Mouse (Mus musculus): Measurements from ENCODE around the gene Gcgr. TPM values are rescaled to one million over a fixed set of nuclear protein-coding genes. Genes with fewer than 3 reads are reported as not detected.

Gene Gcgr
- total and polyA plus RNA-seq, 3 experiments: not detected

DNA sequence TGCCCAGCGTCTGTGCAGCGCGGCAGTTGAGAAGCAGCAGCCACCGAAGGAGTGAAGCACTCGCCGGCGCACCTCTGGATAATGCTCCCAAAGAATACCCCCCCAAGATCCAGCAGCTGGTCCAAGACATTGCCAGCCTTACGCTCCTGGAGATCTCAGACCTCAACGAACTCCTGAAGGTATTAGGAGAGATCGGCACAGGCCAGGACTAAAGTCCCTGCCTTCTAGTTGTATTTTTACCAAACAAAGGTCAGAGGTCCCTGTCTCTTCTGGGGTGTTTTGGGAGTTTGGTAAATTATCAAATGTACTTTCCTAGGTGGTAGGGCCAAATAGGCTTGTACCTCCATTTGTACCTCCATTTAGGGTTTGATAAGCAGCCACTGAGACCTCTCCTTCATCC lies 45.2 kb upstream of the Gcgr start:
- Histone ChIP-seq H3K27ac (ENCODE audit: control insufficient read depth, low read depth, low read length) (peak overlapping the region; percentile 62), H3K36me3 (ENCODE audit: control insufficient read depth in 1 of 2, insufficient read depth in 2 of 2, low read length in 2 of 2) (peaks cover 7 to 13% of the 10 kb centered on the region in 2 experiments), H3K9me3 (replicated peaks; ENCODE audit: insufficient read depth, low read length) (no peaks in the 10 kb centered on the region), H3K79me2 (ENCODE audit: control insufficient read depth, insufficient read depth, low read length, poor library complexity) (peaks cover 30% of the 10 kb centered on the region), H3K9ac (ENCODE audit: control insufficient read depth, low read depth, low read length, poor library complexity, severe bottlenecking) (peak overlapping the region; percentile 82), H3K27me3 (ENCODE audit: control insufficient read depth in 1 of 2, insufficient read depth in 2 of 2, low read length in 2 of 2) (no peaks in the 10 kb centered on the region), H3K4me3 (ENCODE audit: control insufficient read depth in 1 of 2, insufficient read depth in 1 of 2, low read depth in 2 of 2, low read length in 2 of 2) (peak overlapping the region; percentile 73 to 74), H3K4me1 (ENCODE audit: control insufficient read depth in 1 of 2, insufficient read depth in 2 of 2, low read length in 2 of 2) (peaks cover 3 to 15% of the 10 kb centered on the region in 2 experiments; a peak in 3 of 4 replicates)
- no peak for DNase-seq (ENCODE audit: low read depth, low spot score)
- TF ChIP-seq TAL1 (IDR thresholded peaks at IDR 0.05; ENCODE audit: low read length) (no peak), MEF2A (IDR thresholded peaks at IDR 0.05; ENCODE audit: extremely low read depth, insufficient replicate concordance, low read depth, low read length, poor library complexity, severe bottlenecking) (no peak), ZMIZ1 (IDR thresholded peaks at IDR 0.05; ENCODE audit: low read depth, low read length) (no peak), TCF12 (IDR thresholded peaks at IDR 0.05; ENCODE audit: low read depth, low read length) (no peak), CHD2 (IDR thresholded peaks at IDR 0.05; ENCODE audit: low read length) (no peak), NRF1 (IDR thresholded peaks at IDR 0.05; ENCODE audit: insufficient read depth, low read depth, low read length, poor library complexity, severe bottlenecking) (no peak)

DNA sequence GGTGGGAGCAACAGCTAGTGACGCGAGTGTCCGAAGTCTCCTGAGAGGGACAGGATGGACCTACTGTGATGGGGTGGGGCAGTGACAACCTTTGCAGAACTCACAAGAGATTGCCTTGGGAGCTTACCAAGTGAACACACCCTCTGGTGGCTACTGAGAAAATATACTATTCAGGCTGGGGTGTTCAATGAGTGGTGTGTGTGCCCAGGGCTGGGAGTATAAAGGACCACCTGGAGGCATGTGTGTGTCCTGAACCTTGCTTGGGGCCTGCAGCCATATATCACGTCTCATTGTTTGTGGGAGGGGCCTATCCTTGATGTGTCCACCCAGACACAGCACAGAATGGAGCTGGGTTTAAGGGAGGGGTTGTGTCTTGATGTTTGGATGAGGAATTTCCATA lies 42.0 kb upstream of the Gcgr start:
- Histone ChIP-seq H3K4me3 (ENCODE audit: control insufficient read depth in 1 of 2, insufficient read depth in 1 of 2, low read depth in 2 of 2, low read length in 2 of 2) (no peak overlapping the region), H3K27me3 (ENCODE audit: control insufficient read depth in 1 of 2, insufficient read depth in 2 of 2, low read length in 2 of 2) (no peaks in the 10 kb centered on the region), H3K4me1 (ENCODE audit: control insufficient read depth in 1 of 2, insufficient read depth in 2 of 2, low read length in 2 of 2) (peaks cover 3 to 32% of the 10 kb centered on the region in 2 experiments; a peak in 3 of 4 replicates), H3K79me2 (ENCODE audit: control insufficient read depth, insufficient read depth, low read length, poor library complexity) (peaks cover 49% of the 10 kb centered on the region), H3K9ac (ENCODE audit: control insufficient read depth, low read depth, low read length, poor library complexity, severe bottlenecking) (no peak overlapping the region), H3K9me3 (replicated peaks; ENCODE audit: insufficient read depth, low read length) (no peaks in the 10 kb centered on the region), H3K27ac (ENCODE audit: control insufficient read depth, low read depth, low read length) (no peak overlapping the region), H3K36me3 (ENCODE audit: control insufficient read depth in 1 of 2, insufficient read depth in 2 of 2, low read length in 2 of 2) (peaks cover 7 to 21% of the 10 kb centered on the region in 2 experiments)
- TF ChIP-seq HCFC1 (IDR thresholded peaks at IDR 0.05; ENCODE audit: low read depth, low read length): no peak
- TF ChIP-seq UBTF (IDR thresholded peaks at IDR 0.05; ENCODE audit: borderline replicate concordance, insufficient read depth, low read depth, low read length): no peak
- TF ChIP-seq ELF1 (IDR thresholded peaks at IDR 0.05; ENCODE audit: low read depth, low read length): no peak
- TF ChIP-seq GABPA (IDR thresholded peaks at IDR 0.05; ENCODE audit: low read depth, low read length): no peak
- TF ChIP-seq TCF12 (IDR thresholded peaks at IDR 0.05; ENCODE audit: low read depth, low read length): no peak
- no peak for TF ChIP-seq MAFK (IDR thresholded peaks at IDR 0.05; ENCODE audit: borderline replicate concordance, low read depth, low read length)
- TF ChIP-seq POLR2AphosphoS5 (IDR thresholded peaks at IDR 0.05; ENCODE audit: borderline replicate concordance, low read depth, low read length): no peak
- TF ChIP-seq EP300 (IDR thresholded peaks at IDR 0.05; ENCODE audit: low read depth in 1 of 2, low read length in 2 of 2): no peak
- no peak for TF ChIP-seq BHLHE40 (IDR thresholded peaks at IDR 0.05; ENCODE audit: borderline replicate concordance, low read depth, low read length)
- TF ChIP-seq USF1 (IDR thresholded peaks at IDR 0.05; ENCODE audit: low read depth, low read length): no peak
- no peak for TF ChIP-seq ETS1 (IDR thresholded peaks at IDR 0.05; ENCODE audit: low read depth, low read length)
- TF ChIP-seq CTCF (IDR thresholded peaks at IDR 0.05 in 2 of 3, conservative IDR thresholded peaks at IDR 0.05 in 1 of 3; ENCODE audit: control insufficient read depth in 1 of 3, insufficient read depth in 1 of 3, low read depth in 2 of 3, low read length in 3 of 3, poor library complexity in 1 of 3, severe bottlenecking in 1 of 3): peak in 2 of 3 experiments; percentile 8 to 43; a peak in 2 of 6 replicates
- no peak for TF ChIP-seq CHD1 (IDR thresholded peaks at IDR 0.05; ENCODE audit: low read depth, low read length)
- TF ChIP-seq MAZ (IDR thresholded peaks at IDR 0.05; ENCODE audit: low read depth, low read length): no peak
- TF ChIP-seq CHD2 (IDR thresholded peaks at IDR 0.05; ENCODE audit: low read length): no peak
- 0 out of 2 replicates have a peak, but pooled peaks have one; percentile 9 for TF ChIP-seq ZMIZ1 (IDR thresholded peaks at IDR 0.05; ENCODE audit: low read depth, low read length)
- no peak for TF ChIP-seq POLR2A (IDR thresholded peaks at IDR 0.05; ENCODE audit: control insufficient read depth in 1 of 2, insufficient read depth in 1 of 2, low read depth in 1 of 2, low read length in 2 of 2, poor library complexity in 1 of 2)
- no peak for TF ChIP-seq RAD21 (IDR thresholded peaks at IDR 0.05; ENCODE audit: low read depth, low read length)
- 0 out of 2 replicates have a peak, but pooled peaks have one; percentile 13 for TF ChIP-seq SMC3 (IDR thresholded peaks at IDR 0.05; ENCODE audit: low read depth, low read length)
- DNase-seq (ENCODE audit: low read depth, low spot score): peak; percentile 64

Measured in MEL (cell line).